Mouse (Mus musculus): ENCODE measurements around the gene Fam172a.

- TF ChIP-seq POLR2A (IDR thresholded peaks at IDR 0.05; ENCODE audit: borderline replicate concordance, extremely low read depth, insufficient read depth, insufficient read length, poor library complexity, severe bottlenecking) (no peak), CTCF (IDR thresholded peaks at IDR 0.05; ENCODE audit: borderline replicate concordance, extremely low read depth, insufficient read depth, insufficient read length) (no peak)
Measured at GRCm38 (mm10) chr13:77922834-77923233, 221.0 kb downstream of the Fam172a start.
